Mouse (Mus musculus): Measurements from ENCODE around the gene Cebpb.

DNA sequence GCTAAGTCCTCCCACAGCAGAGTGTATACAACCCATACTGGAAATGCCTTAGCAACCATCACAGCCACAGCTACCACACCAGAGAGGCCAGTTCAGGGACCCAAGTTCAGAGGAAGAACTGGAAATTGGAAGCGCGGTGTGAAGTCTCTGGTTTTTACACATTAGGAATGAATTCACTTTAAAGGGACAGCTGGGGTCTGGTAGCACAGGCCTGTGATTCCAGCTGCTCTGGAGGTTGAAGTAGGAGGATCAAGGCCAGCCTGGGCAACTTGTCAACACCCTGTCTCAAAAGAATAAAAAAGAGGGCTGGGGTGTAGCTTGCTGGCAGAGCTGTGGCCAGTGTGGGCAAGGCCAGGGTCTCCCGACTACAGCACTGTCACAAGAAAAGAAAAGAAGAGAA lies 2.9 kb upstream of the Cebpb start:
- no peak for TF ChIP-seq CTCF (IDR thresholded peaks at IDR 0.05; ENCODE audit: extremely low read depth, insufficient read depth, low read length)
- TF ChIP-seq POLR2A (IDR thresholded peaks at IDR 0.05; ENCODE audit: extremely low read depth, insufficient read depth, low read length): no peak
